Comparison of ENCODE assay signal across 21 mouse cellular contexts in the genomic region with DNA sequence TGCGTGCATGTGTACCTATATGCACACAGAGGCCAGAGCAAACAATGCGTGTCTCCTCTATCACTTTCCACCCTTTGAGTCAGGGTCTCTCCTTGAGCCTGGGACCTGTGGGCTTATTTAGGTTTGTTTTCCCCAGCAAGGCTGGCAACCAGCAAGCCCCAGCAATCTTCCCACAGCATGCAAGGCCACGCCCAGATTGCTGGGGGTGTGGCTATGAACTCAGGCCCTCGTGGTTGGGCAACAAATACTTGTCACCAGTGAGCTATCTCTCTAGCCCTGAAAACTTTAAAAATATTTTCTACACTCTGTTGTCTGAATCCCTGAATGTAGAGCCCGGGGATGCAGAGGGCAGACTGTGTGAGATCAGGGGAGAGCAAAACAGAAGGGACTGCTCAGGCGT.
DNase-seq lines count a peak whose midpoint lies in the region; ATAC-seq lines count a peak whose summit lies in the region.
"Had no signal": no experiment of that assay in that cellular context is flagged by ENCODE, and none has a peak within 500 bp of the region (broad histone marks: within the 10 kb centered on the region; RNA-seq: fewer than 3 reads in every experiment).

No protein-coding gene starts in this region.

- no peak for DNase-seq in embryonic facial prominence, embryonic 10.5 days (ENCODE audit: low spot score)
- DNase-seq in 3T3-L1 (ENCODE audit: low read depth, low spot score) (peak; percentile 48), adipocyte (ENCODE audit: low spot score) (peak; percentile 26)
- DNase-seq in lung, postnatal 14 days = peak; percentile 22
- no peak for DNase-seq in left cerebral cortex, adult 11 months (ENCODE audit: low spot score)
- DNase-seq in kidney, adult 11 months = no peak
- DNase-seq: B cell, adult 2 months; cerebellum, adult 8-10 months; forebrain, postnatal 0 days; gastrocnemius, postnatal 36 days; kidney, adult 18-20 months; kidney, postnatal 10 days; layer of hippocampus, postnatal 36 days; liver, postnatal 0 days; right cerebral cortex, adult 18-20 months; thymus, postnatal 14 days had no signal

- H3K9me3 ChIP-seq in embryonic facial prominence, embryonic 13.5 days = peaks cover 4% of the 10 kb centered on the region; the same call in 1 of the 2 replicates
- H3K9me3 ChIP-seq in embryonic facial prominence, embryonic 10.5 days = no peaks in the 10 kb centered on the region
- H3K9me3 ChIP-seq: limb, embryonic 15.5 days had no signal

- no peak overlapping the region for H3K4me2 ChIP-seq in embryonic facial prominence, embryonic 13.5 days
- H3K4me2 ChIP-seq: embryonic facial prominence, embryonic 12.5 days; limb, embryonic 15.5 days had no signal

- peak overlapping the region; percentile 90 for H3K27ac ChIP-seq in embryonic facial prominence, embryonic 13.5 days
- no peak overlapping the region for H3K27ac ChIP-seq in embryonic facial prominence, embryonic 10.5 days (replicated peaks)
- H3K27ac ChIP-seq: embryonic facial prominence, embryonic 12.5 days; limb, embryonic 15.5 days had no signal

- peaks cover 75% of the 10 kb centered on the region for H3K36me3 ChIP-seq in embryonic facial prominence, embryonic 13.5 days
- peaks cover 68% of the 10 kb centered on the region for H3K36me3 ChIP-seq in embryonic facial prominence, embryonic 10.5 days (replicated peaks)

- no peak overlapping the region for H3K4me3 ChIP-seq in embryonic facial prominence, embryonic 13.5 days
- no peak overlapping the region for H3K4me3 ChIP-seq in embryonic facial prominence, embryonic 10.5 days
- H3K4me3 ChIP-seq: embryonic facial prominence, embryonic 12.5 days; limb, embryonic 15.5 days; megakaryocyte, embryonic 14.5 days had no signal

- peaks cover 16% of the 10 kb centered on the region for H3K4me1 ChIP-seq in embryonic facial prominence, embryonic 13.5 days
- peaks cover 5% of the 10 kb centered on the region; the same call in 1 of the 2 replicates for H3K4me1 ChIP-seq in embryonic facial prominence, embryonic 10.5 days
- H3K4me1 ChIP-seq: megakaryocyte, embryonic 14.5 days had no signal

- WGBS in embryonic facial prominence, embryonic 13.5 days = 81% methylated on average over 6 of the region's 6 CpGs
- 85% methylated on average over 6 of the region's 6 CpGs for WGBS in embryonic facial prominence, embryonic 10.5 days

- H3K27me3 ChIP-seq in embryonic facial prominence, embryonic 13.5 days = no peaks in the 10 kb centered on the region
- no peaks in the 10 kb centered on the region for H3K27me3 ChIP-seq in embryonic facial prominence, embryonic 10.5 days (replicated peaks; ENCODE audit: low read depth, poor library complexity, severe bottlenecking)
- H3K27me3 ChIP-seq: embryonic facial prominence, embryonic 12.5 days; limb, embryonic 15.5 days; megakaryocyte, embryonic 14.5 days had no signal

- ATAC-seq in embryonic facial prominence, embryonic 13.5 days (ENCODE audit: insufficient number of reproducible peaks, insufficient read depth, low FRiP score, low TSS enrichment, low read depth) = no peak
- ATAC-seq: forebrain, postnatal 0 days; liver, postnatal 0 days; midbrain, embryonic 16.5 days had no signal

- no peak overlapping the region for H3K9ac ChIP-seq in embryonic facial prominence, embryonic 13.5 days
- H3K9ac ChIP-seq: embryonic facial prominence, embryonic 12.5 days; forebrain, postnatal 0 days; limb, embryonic 15.5 days; liver, postnatal 0 days had no signal

Comparison
In these comparisons a context has a peak if more than half of its experiments do, and no peak if none do; other contexts are left out.
1. DNase-seq: peak in 3T3-L1 (single experiment), adipocyte (single experiment) and lung, postnatal 14 days (single experiment); none in embryonic facial prominence, embryonic 10.5 days (single experiment), left cerebral cortex, adult 11 months (single experiment) and kidney, adult 11 months (single experiment).